Mouse (Mus musculus): ENCODE data around the gene Micu2. TPM values are rescaled to one million over a fixed set of nuclear protein-coding genes. Genes with fewer than 3 reads are reported as not detected.
A peak's percentile ranks its signal among the peaks of the same experiment; 100 is the strongest.

Micu2 gene
- 61.9 and 69.3 TPM in 2 replicates for polyA plus RNA-seq (2015; fragmentation: Nextera tagmentation; extraction: Ambion mirVana)

DNA sequence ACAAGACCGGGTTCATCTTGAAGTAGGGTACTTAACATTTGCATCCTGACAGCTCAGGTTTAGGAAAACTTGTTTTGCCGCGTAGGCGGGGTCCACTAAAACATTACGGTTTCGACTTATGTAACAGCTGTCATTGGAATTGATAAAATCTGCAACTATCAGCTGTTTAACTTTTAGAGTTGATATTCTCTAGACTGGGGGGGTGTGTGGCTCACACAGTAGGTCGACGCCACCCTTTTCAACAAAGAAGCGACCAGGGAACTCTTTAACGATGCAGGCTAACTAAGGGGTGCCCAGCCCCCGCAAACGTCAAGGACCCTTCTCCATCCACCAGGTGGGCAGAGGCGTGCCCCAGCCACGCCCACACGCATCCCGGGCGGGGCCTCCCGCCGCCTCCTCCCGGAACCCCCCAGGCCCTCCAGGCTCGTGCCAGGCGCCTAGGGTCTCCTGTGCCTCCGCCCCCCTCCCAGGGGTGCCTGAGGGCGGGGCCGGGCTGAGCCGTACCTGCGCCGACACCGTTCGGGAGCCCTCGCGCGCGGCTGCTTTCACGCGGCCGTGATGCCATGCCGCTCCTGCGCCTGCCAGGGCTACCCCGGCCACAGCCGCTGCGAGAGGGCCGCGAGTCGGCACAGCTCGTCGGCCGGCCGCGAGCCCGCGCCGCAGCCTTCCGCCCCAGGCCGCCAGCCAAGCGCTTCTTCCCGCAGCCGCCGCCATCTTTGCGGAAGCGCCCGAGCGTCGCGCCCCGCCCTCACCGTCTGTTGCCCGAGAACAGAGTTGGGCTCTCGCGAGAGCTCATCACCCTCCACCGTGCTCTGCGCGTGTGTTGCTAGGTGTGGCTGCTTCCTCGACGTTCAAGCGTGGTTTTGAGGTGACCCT is at the start of gene Micu2:
Gene Micu2, minus strand, starts transcription at position 737 of the 876 bp plus-strand sequence.
- peak; percentile 93 for DNase-seq (ENCODE audit: low spot score)

DNA sequence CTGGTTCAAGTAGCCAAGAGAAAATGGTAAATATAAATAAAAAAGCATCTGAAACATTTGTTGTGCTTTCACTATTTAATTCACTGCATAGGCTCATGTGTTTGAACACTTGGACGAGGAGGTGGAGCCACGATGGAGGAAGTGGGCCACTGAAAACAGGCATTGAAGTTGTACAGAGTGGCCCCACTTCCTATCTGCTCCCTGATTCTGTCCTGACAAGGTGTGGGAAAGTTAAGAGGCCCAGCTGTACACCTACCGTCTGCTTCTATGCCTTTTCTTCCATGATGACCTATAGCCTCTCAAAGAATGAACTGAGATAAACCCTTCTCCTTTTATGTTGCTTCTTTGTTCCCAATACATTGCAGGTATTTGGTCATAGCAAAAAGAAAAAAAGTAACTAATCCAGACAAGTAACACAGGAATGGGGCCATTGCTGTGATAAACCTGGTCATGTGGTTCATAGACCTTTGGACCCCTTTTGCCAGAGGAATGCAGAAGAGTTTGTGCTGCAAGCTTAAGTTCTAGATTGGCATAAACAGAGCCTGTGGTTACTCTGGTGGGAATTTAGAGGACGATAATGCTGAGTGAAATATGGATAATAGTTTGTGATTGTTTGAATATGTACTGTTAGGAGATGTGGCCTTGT is 47.7 kb upstream of the Micu2 start:
- DNase-seq (ENCODE audit: low spot score): no peak

DNA sequence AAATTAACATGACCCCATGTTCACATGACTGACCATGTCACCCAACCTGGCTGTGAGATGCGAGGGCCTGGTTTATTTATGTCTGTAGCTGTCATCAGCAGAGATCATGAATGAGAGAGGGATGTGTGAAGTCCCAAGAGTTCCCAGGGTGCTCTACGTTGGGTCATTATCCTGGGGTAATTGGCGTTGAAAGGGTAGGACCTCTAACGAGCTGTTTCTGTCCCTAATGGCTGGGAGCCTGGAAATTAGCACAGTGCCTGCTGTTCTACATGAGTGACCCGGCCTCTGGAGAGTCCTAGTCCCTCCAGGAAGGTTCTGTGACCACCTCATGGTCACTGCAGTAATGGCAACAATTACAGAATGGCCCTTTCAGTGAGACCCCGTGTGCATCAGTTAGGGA is 37.1 kb upstream of the Micu2 start:
- DNase-seq (ENCODE audit: low spot score): no peak

DNA sequence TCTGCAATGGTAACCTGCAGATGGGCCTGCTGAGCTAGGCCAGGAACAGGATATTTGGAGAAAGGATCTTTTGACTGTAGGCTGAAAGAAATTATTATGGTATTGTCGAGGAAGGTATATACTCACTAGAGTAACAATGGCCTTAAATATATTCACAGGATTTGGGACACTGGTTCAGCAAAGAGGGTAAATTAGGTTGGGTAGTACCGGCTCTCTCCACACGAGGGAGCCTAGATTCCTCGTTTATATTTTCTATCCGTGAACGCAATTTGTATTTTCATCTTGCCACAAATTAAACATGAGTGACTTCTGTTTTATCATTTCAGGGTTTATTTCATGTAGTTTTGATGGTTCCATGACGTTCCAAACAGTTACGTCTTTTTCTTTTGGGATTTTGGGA is 35.5 kb upstream of the Micu2 start:
- peak; percentile 30 for DNase-seq (ENCODE audit: low spot score)

DNA sequence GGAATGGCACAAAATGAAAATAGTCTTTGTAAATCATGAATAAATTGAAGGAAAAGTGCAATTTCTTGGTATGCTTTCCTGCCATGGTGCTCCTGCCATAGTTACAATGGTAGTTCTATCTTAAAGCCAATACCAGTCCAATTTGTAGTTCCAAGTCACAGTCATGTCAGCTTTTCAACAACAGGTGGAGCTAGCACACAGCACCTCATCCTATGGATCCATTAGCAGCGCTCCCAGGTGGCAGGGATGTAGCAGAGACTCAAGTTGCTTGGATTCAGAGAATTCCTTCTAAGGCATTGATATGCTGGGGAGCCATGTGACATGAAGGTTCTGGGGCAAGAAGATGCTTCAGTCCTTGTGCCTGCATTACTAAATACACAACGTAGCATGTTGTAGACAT is 19.8 kb upstream of the Micu2 start:
- no peak for DNase-seq (ENCODE audit: low spot score)

DNA sequence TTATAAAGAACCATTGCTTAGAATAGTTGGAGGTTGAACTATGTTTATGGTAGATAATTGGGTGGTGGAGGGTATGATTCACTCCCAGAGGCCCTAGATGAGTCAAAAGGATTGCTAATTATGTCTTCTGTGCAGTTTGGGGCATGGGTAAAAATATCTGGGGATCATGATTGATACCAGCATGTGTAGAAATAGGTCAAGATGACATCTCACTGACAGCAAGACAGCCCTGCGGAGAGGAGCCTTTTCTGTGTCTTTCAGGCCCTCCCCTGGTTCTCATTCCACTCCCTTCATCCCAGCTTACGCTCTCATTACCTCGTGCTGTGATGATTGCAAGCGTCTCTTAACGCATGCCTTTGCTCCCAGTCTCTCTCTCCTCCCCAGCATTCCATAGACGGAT is 4.8 kb upstream of the Micu2 start:
- DNase-seq (ENCODE audit: low spot score): no peak

DNA sequence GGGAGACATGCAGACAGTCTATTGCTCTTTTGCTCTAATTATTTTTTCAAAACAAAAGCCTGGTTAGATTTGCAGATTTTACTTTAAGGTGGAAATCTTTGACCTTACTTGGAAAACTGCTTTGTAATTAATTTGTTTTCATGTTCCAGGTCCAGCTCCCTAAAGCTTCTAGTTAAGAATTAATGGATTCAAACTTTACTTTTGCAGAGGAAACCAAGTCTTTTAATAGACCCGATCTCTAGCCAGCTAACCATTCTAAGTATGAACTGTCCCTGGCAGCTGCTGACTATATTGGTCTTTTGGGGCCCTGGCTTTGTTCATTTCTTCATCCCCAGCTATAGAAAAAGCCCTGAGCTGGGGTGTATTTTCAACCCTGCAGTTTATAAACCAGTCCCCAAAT is 3.1 kb upstream of the Micu2 start:
- no peak for DNase-seq (ENCODE audit: low spot score)

DNA sequence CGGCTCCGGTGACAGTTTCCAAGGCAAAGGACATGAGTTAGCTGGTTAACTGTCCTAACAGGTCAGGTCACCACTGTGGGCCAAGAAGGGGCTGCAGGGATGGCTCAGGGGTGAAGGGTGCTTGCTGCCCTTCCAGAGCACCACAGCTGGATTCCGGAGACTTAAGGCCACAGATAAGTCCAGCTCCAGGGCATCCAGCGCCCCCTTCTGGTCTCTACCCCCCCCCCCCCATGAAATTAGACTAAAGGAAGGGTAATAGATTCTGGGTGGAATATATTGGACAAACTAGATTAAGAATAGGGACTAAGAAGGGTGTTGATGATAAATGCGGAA is 306 bp upstream of the Micu2 start:
- DNase-seq (ENCODE audit: low spot score): no peak

DNA sequence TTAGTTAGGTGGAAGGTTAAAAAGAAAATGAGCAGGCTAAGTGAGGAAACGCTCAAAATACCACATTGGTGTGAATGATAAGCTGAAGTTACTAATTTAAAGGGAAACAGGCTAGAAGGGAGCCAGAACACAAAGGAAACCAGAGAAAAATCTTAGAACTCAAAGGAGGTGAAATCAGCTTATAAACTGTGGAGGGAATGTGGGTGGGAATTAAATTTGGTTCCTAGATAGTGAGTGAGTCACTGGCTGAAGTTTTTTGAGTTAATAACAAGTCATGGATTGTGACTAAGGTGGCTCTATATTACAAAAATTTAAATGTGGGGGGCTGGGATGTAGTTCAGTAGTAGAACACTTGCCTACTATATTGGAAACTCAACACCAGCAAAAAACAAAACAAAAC is 1.6 kb downstream of the Micu2 start:
- DNase-seq (ENCODE audit: low spot score): no peak

DNA sequence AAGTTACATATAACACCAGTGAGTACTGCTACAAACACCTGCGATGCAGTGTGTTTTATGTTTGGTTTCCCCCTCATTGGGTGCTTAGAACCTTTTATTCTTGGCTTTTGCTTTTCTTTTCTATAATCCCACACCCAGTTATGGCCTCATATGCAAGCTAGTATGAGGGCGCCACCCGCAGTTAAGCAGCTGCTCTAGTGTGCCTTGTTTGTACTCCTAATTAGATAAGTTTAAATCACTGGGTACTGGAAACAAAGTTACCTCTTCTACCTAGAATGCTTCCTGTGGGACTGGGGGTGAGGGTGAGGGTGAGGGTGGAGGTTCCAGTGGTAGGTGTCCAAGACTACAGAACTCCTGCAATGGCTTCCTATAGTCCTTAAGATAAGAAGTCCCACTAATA is 2.9 kb downstream of the Micu2 start:
- no peak for DNase-seq (ENCODE audit: low spot score)

DNA sequence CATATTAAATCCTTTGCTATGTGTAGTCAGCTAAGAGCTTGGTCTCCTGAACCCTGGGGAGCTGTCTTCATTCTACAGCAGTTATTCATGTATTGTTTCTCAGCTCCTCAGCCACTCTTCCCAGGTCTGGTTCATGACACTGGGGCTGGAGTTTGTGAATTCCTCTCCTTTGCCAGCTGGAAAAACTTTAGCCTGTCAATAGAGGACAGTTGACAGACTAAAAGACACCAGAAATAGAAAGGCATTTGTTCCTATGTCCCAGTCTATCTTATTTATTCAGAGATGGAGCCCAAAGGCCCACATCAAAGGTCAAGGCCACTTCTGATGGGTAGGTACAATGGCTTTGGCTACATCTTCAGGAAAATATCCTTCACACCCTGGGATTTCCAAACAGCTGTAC is 7.3 kb downstream of the Micu2 start:
- DNase-seq (ENCODE audit: low spot score): no peak

DNA sequence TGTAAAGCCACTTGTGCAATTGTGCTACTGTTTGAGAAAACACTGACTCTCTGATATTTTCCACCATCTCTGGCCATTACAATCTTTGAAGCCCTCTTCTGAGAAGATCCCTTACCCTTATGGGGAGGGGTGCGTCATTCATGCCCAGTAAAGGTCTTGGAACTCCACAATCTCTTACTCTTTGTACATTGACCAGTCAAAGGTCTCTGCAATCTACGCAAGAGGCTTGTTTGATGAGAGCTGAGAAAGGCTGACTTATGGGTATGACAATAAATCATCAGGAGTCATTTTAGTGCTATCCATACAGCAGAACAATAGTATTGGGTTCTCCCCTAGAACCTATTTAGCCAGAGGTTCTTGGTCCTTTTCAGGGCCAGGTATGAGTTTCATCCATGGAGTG is 9.9 kb downstream of the Micu2 start:
- DNase-seq (ENCODE audit: low spot score): no peak

DNA sequence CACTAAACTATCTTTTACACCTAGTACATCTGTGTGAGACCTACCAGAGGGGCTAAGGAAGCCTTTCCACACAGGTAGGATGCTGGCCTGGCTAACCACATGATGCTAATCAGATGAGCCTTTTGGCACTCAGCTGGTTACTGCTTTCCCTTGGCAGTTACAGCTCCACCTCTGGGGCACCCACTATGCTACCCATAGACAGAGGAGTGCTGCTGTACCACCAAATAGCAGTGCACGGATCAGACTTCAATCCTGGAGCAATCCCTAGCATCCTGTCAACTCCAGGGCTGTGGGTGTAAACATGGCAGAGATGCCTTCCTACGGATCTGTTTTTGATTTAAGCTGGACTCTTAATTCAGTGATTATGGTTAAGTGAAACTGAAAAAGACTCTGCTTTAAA is 13.3 kb downstream of the Micu2 start:
- DNase-seq (ENCODE audit: low spot score): no peak

DNA sequence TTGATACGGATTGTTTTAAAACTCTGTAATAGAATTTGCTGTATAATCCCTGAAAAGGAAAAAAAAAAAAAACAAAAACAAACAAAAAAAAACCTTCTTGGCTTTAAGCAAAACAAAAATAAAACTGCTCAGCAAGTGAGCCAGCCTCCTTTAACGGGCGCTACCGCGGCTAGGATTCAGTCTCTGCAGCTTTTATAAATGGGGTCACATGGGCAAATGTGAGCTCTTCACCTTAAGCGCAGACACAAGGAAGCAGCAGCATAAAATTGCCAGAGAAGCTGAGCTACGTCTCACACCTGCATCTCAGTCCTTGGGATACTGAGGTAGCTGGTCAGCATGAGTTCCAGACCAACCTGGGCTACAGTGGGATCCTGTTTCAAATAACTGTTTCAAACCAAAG is 16.6 kb downstream of the Micu2 start:
- DNase-seq (ENCODE audit: low spot score): no peak

DNA sequence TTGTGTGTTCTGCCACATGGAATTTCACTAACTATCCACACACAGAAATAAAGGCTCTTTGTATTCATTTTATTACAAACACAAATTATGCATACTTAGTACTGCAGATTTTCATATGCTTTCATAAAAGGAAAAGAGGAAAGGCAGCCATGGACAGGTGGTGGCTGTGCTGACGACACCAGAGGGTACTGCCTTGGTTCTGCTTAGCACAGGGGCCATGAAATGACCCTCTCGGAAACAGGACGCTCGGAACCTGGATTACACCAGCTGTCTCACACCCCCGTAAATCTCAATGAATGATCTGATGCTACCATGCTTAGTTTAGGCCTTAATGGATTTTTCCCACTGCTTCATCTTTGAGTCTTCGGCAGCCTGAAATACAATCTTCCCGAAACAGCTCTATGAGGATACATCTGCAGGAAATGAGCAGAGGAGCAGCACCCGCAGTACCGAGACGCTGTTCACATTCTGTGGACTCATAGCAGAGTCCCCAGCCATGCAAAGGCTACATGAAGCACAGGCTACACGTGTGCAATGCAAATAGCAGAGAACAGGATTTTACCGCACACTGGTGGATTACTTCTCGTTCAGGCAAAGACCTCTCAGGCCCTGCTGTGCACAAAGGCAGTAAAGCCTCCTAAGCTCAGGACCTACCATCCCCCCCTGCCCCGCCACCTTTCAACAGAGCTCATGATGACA is 17.2 kb downstream of the Micu2 start:
- no peak for DNase-seq (ENCODE audit: low spot score)

DNA sequence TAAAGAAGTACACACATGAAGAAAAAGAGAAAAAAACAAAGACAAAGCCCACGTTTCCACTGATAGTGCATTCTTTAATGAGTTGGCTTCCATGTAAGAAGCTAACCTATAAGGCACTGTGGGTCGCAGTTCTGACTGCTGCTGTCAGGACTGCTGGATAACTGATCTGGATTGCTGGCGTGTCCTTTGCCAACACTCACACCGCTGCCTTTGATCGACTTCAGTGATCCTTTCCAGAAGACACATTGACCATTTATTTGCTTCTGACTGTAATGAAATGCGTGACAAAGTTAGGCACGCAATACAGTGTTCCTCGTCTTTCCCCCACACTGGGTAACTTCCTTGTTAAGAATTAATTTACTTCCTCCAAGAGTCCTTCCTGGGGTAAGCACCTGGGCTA is 18.3 kb downstream of the Micu2 start:
- no peak for DNase-seq (ENCODE audit: low spot score)

DNA sequence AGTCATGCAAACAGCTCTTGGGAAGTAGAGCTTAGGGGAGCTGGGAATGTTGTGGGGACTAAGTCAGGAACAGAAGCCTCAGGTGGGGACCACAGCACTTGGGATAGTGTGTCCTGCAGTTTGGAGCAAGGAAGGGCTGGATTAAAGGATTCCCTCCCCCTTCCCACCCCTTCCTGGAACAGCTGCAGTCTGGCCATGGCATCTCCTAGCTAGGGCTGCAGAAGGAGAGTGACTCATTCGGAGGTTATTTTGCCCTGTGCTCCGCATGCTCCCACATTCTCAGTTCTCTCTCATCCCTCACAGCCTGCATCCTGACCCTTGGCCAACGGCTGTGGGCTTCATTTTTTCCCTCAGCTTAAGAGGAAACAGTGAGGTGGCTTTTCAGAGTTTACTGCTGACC is 18.9 kb downstream of the Micu2 start:
- DNase-seq (ENCODE audit: low spot score): no peak

DNA sequence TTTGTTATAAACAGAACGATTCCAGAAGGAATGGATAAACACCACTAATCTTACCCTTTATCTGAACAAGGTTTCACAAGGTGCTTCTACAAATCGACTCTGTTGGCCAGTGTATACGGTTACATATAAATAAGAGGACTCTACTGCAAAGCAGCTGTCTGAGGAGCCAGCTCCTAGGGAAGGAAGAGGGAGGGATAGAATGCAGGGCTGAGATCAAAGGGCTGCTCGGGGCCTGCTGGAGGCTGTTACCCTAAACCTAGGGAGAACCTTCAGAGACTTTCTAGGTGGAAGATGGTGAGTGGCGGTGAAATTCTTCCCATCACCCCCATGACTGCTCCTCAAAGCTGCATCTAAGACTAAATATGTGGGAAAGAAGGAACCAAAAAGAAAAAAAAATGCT is 20.9 kb downstream of the Micu2 start:
- DNase-seq (ENCODE audit: low spot score): no peak

DNA sequence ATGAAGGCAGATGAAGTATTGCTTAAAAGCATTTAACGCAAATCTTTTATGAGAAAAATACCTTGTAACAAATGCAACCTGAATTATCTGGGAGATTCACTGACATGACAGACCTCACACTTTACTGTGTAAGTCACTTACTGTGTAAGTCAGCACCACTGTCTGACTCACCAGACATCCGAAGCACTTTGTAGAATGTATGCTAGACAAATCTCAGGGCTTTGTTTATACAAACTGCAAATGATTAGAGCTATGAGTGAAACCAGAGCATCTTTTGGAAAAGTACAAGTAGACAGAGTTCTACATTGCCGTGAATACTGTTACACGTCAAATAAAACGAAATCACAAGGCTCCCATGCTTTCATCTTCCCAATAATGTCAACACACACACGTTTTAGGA is 23.4 kb downstream of the Micu2 start:
- DNase-seq (ENCODE audit: low spot score): no peak

DNA sequence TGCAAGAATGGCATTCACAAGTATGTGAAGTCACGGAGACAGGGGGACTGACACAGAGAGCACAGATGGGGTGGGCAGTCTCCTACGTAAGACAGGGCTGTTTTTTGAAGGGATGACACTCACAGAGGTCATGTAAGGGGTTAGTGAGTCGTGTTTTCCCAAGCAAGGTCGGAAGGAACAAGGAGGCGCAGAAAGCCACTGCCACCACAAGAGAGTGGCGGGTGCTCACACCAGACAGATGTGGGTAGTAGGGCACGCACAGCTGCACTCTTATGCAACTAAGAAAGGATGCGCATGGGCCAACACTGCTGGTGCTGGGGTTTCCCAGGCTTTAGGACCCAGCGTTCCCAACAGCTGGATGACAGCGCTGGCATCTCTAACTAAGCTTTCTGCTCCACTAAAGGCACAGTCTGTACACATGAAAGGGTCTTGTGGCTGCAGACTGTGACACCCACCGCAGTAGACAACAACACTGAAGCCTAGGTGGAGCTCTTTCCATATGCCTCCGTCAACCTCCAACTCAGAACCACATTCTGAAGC is 27.0 kb downstream of the Micu2 start:
- DNase-seq (ENCODE audit: low spot score): peak; percentile 69

DNA sequence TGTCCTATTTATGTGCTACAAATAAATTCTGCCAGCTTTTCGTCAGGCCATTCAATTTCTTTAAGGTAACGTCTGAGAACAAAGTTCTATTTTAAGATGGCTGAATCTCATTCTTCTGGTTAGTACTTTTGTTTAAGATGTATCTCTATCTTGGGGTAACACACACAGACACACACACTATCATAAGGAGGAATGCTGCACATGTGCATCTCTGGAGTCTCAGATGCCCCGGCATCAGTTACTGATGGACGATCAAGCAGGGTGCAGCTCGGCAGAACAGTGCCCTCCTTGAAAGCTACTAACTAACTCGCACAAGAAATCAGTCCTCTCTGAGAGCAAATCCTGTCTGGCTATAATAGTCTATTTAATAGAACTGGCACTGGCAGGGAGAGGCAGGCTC is 30.2 kb downstream of the Micu2 start:
- no peak for DNase-seq (ENCODE audit: low spot score)

DNA sequence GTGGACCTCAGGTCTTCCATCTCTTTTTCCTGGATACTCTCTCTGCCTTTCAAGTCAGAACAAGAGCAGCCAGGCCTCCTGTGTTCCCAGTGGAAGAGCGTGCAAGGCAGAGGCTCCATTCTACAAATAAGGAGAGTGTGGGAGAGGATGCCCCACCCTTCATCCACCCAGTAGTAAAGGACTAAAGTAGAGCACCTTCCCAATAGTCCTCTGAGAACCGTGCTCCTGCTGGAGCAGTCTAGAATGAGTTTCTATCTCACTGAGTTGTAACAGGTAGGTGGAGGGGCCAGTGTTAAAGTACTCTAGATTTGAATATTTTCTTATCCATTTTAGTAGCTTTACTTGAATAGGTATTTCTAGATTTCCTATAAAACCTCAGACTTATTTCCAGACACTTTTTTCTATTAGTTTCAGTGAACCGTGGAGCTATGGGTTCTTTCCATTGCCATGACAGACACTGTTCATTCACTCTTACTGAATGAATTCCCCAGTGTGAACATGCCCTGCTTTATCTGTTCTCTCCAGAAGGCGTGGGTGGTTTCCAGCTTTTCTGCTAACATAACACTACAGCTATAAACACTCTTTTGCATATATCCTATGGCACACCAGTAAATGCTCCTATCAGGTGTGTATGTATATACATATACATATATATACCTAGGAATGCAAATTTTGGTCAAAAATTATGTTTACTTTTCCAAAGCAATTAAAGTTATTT is 31.8 kb downstream of the Micu2 start:
- no peak for DNase-seq (ENCODE audit: low spot score)

Measured in thymus, postnatal 0 days (tissue).